Mouse (Mus musculus) regulatory T cell (primary cell): ENCODE data around the gene Gm8297.
"Not testable (repeated sequence)": the region's sequence is repeated elsewhere in the genome, so short reads cannot be mapped to it uniquely, and the experiment has no call there.

Experiments used
- in situ Hi-C: fragments of 300-600 bp; cut with MboI, MseI; formaldehyde crosslinking; loops from one replicate; pipeline ENCODE4 v1.15.1; 2025; ENCODE audit warnings: high pct_unique_total_duplicates

Gm8297 gene

GRCm38 (mm10) chr14:4983635-4984034 is at the start of gene Gm8297:
Gene Gm8297 (plus strand): TSS chr14:4983935.
- in situ Hi-C loops, result loop anchor here (25.0 kb wide), 1 partner anchor 1171 kb away; the partner anchor contains the start of gene Gm3002

- in situ Hi-C loops, result not testable (repeated sequence)
Observed at GRCm38 (mm10) chr14:5015591-5015990, 31.9 kb downstream of the Gm8297 start, which contains the start of gene Gm3298. Gene Gm3298 (plus strand): TSS chr14:5015891.
